ENCODE assay signal across 19 mouse cellular contexts in the genomic region with DNA sequence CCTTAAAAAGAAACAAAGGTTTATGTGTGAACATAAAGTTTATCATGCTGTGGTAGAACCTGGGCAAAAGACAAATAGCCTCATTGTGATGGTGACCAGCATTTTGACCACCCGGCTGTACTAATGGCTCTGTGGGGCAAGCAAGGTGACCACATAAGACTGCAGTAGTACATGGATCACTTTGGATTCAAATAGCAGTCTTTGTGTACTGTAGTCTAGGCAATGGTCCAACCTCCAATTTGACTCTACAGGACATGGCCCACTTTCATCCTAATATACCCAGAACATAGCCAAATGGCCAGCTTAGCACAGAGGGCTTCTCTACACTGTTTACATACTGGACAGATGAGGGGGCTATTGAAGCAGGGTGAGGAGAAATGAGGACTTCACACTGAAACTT.
DNase-seq lines count a peak whose midpoint lies in the region; ATAC-seq and TF ChIP-seq lines count a peak whose summit lies in the region.
"Had no signal": no experiment of that assay in that cellular context is flagged by ENCODE, and none has a peak within 500 bp of the region (broad histone marks: within the 10 kb centered on the region; RNA-seq: fewer than 3 reads in every experiment).

No protein-coding gene starts in this region.

- H3K4me3 ChIP-seq in forebrain, postnatal 0 days (ENCODE audit: low read depth, low read length), result no peak overlapping the region
- H3K4me3 ChIP-seq in forebrain, embryonic 16.5 days (replicated peaks; ENCODE audit: low read length), result no peak overlapping the region
- H3K4me3 ChIP-seq in midbrain, postnatal 0 days (ENCODE audit: low read depth, low read length), result no peak overlapping the region
- H3K4me3 ChIP-seq in midbrain, embryonic 15.5 days, result no peak overlapping the region
- H3K4me3 ChIP-seq: left cerebral cortex, adult 2 months; liver, embryonic 15.5 days; midbrain, embryonic 10.5 days; myocyte had no signal

- no peaks in the 10 kb centered on the region for H3K27me3 ChIP-seq in forebrain, postnatal 0 days (ENCODE audit: insufficient read depth, low read length)
- no peaks in the 10 kb centered on the region for H3K27me3 ChIP-seq in forebrain, embryonic 16.5 days (replicated peaks; ENCODE audit: control insufficient read depth, insufficient read depth, low read length)
- H3K27me3 ChIP-seq in midbrain, postnatal 0 days (ENCODE audit: insufficient read depth, low read length), result no peaks in the 10 kb centered on the region
- H3K27me3 ChIP-seq in midbrain, embryonic 15.5 days (replicated peaks), result no peaks in the 10 kb centered on the region
- H3K27me3 ChIP-seq: liver, embryonic 15.5 days had no signal

- peak; percentile 69 for ATAC-seq in forebrain, postnatal 0 days
- no peak for ATAC-seq in forebrain, embryonic 16.5 days
- ATAC-seq in midbrain, postnatal 0 days (ENCODE audit: low FRiP score), result no peak
- ATAC-seq in midbrain, embryonic 15.5 days (replicated peaks), result no peak
- ATAC-seq: inflammation-experienced regulatory T-cells, adult 6 months had no signal

- no peaks in the 10 kb centered on the region for H3K9me3 ChIP-seq in forebrain, postnatal 0 days (ENCODE audit: low read length)
- H3K9me3 ChIP-seq in forebrain, embryonic 16.5 days (ENCODE audit: control insufficient read depth, low read length), result no peaks in the 10 kb centered on the region
- H3K9me3 ChIP-seq in midbrain, postnatal 0 days (ENCODE audit: low read length), result no peaks in the 10 kb centered on the region
- H3K9me3 ChIP-seq in midbrain, embryonic 15.5 days, result no peaks in the 10 kb centered on the region
- H3K9me3 ChIP-seq: G1E; liver, embryonic 15.5 days; midbrain, embryonic 10.5 days had no signal

- no peaks in the 10 kb centered on the region for H3K4me1 ChIP-seq in forebrain, postnatal 0 days (ENCODE audit: insufficient read depth)
- H3K4me1 ChIP-seq in forebrain, embryonic 16.5 days (replicated peaks; ENCODE audit: control insufficient read depth, insufficient read depth, low read length), result no peaks in the 10 kb centered on the region
- no peaks in the 10 kb centered on the region for H3K4me1 ChIP-seq in midbrain, postnatal 0 days (ENCODE audit: insufficient read depth, low read length)
- no peaks in the 10 kb centered on the region for H3K4me1 ChIP-seq in midbrain, embryonic 15.5 days
- H3K4me1 ChIP-seq: liver, embryonic 15.5 days; midbrain, embryonic 10.5 days had no signal

- TF ChIP-seq CTCF in forebrain, postnatal 0 days (IDR thresholded peaks at IDR 0.05; ENCODE audit: low read depth), result no peak; the same call in 1 of the 2 replicates
- TF ChIP-seq CTCF in midbrain, postnatal 0 days (IDR thresholded peaks at IDR 0.05), result no peak

- no peak overlapping the region for H3K9ac ChIP-seq in forebrain, postnatal 0 days
- H3K9ac ChIP-seq in forebrain, embryonic 16.5 days (replicated peaks; ENCODE audit: low read depth, low read length), result no peak overlapping the region
- H3K9ac ChIP-seq in midbrain, postnatal 0 days (replicated peaks; ENCODE audit: low read length, poor library complexity, severe bottlenecking), result no peak overlapping the region
- H3K9ac ChIP-seq in midbrain, embryonic 15.5 days, result no peak overlapping the region
- H3K9ac ChIP-seq: liver, embryonic 15.5 days had no signal

- no peak for DNase-seq in forebrain, postnatal 0 days
- DNase-seq in midbrain, postnatal 0 days (ENCODE audit: low spot score), result peak; percentile 59
- peak; percentile 66 to 82 for DNase-seq in cerebellum, postnatal 14 days
- no peak for DNase-seq in embryo, embryonic 10.5 days (ENCODE audit: low spot score)
- DNase-seq in kidney, adult 8-10 months, result no peak
- no peak for DNase-seq in adrenal gland, postnatal 14 days
- DNase-seq: gastrocnemius, postnatal 25 days; kidney, adult 2 months; kidney, postnatal 14 days; thymus, adult 2 months had no signal

- 85% methylated on average over 1 of the region's 1 CpGs for WGBS in forebrain, postnatal 0 days
- 93% methylated on average over 1 of the region's 1 CpGs for WGBS in forebrain, embryonic 16.5 days
- 100% methylated on average over 1 of the region's 1 CpGs for WGBS in midbrain, postnatal 0 days
- WGBS in midbrain, embryonic 15.5 days, result 89% methylated on average over 1 of the region's 1 CpGs

- no peaks in the 10 kb centered on the region for H3K36me3 ChIP-seq in forebrain, postnatal 0 days (ENCODE audit: insufficient read depth)
- no peaks in the 10 kb centered on the region for H3K36me3 ChIP-seq in forebrain, embryonic 16.5 days (ENCODE audit: control insufficient read depth, insufficient read depth)
- H3K36me3 ChIP-seq in midbrain, postnatal 0 days (ENCODE audit: insufficient read depth, low read length), result no peaks in the 10 kb centered on the region
- H3K36me3 ChIP-seq in midbrain, embryonic 15.5 days (replicated peaks), result no peaks in the 10 kb centered on the region
- H3K36me3 ChIP-seq: G1E; liver, embryonic 15.5 days; midbrain, embryonic 10.5 days had no signal

- no peak overlapping the region for H3K27ac ChIP-seq in forebrain, postnatal 0 days (ENCODE audit: low read depth, low read length)
- no peak overlapping the region for H3K27ac ChIP-seq in forebrain, embryonic 16.5 days (ENCODE audit: low read length)
- H3K27ac ChIP-seq in midbrain, postnatal 0 days (ENCODE audit: low read depth, low read length), result no peak overlapping the region
- no peak overlapping the region for H3K27ac ChIP-seq in midbrain, embryonic 15.5 days
- H3K27ac ChIP-seq: left cerebral cortex, adult 2 months; liver, embryonic 15.5 days; macrophage; midbrain, embryonic 10.5 days had no signal

- H3K4me2 ChIP-seq in forebrain, postnatal 0 days (ENCODE audit: low read depth), result no peak overlapping the region
- no peak overlapping the region for H3K4me2 ChIP-seq in forebrain, embryonic 16.5 days (ENCODE audit: low read length)
- H3K4me2 ChIP-seq in midbrain, postnatal 0 days (ENCODE audit: low read depth, low read length, poor library complexity, severe bottlenecking), result no peak overlapping the region
- H3K4me2 ChIP-seq in midbrain, embryonic 15.5 days, result no peak overlapping the region
- H3K4me2 ChIP-seq: liver, embryonic 15.5 days had no signal

Comparison
In these comparisons a context has a peak if more than half of its experiments do, and no peak if none do; other contexts are left out.
1. DNase-seq: peak in midbrain, postnatal 0 days (single experiment) and cerebellum, postnatal 14 days (2 of 2); none in forebrain, postnatal 0 days (single experiment), embryo, embryonic 10.5 days (single experiment), kidney, adult 8-10 months (0 of 2) and adrenal gland, postnatal 14 days (single experiment).